Mouse (Mus musculus) megakaryocyte-erythroid progenitor cell, adult 5-6 weeks (primary cell): Measurements from ENCODE around the gene Fam102a. TPM values are rescaled to one million over a fixed set of nuclear protein-coding genes. Genes with fewer than 3 reads are reported as not detected.
A peak's percentile ranks its signal among the peaks of the same experiment; 100 is the strongest.

Source experiments
- ATAC-seq: replicated peaks from 2 replicates; pipeline ENCODE4 v1.8.0; 2016; ENCODE audit warnings: mild to moderate bottlenecking, inconsistent platforms; ENCODE audit not compliant: severe bottlenecking, poor library complexity, low FRiP score, low TSS enrichment
- total RNA-seq, 2 experiments: library from RNA; stranded (forward) in 1 of 2; stranded (reverse) in 1 of 2; fragments of 200-1000, 215-1000 nt in 1 of 2; fragments of >200 nt in 1 of 2; fragmentation: Nextera tagmentation in 1 of 2; gene quantifications; 2 replicates each; pipeline ENCODE4 v1.2.3; 2014 to 2017

The Fam102a gene
- total RNA-seq, 2 experiments from 2014 or later, result 1.5 to 2.3 TPM

DNA sequence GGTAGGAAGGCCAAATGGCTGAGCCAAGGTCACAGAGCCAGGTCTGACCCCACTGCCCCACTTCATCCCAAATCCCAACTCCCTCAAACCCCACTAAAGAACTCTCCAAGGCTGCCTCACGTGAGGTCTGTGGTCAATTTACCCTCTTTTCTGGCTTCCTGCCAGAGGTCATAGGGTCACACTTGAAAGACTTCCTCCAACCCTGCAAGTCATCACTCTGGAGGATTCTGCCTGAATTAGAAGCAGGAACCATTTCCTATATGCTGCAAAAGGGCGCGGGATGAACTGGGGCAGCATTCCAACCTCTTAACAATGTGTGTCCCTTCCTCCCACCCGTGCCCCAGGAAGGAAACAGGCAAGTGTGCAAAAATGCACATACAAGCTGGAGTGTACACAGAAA, 25.8 kb upstream of the Fam102a start:
- ATAC-seq, result no peak

DNA sequence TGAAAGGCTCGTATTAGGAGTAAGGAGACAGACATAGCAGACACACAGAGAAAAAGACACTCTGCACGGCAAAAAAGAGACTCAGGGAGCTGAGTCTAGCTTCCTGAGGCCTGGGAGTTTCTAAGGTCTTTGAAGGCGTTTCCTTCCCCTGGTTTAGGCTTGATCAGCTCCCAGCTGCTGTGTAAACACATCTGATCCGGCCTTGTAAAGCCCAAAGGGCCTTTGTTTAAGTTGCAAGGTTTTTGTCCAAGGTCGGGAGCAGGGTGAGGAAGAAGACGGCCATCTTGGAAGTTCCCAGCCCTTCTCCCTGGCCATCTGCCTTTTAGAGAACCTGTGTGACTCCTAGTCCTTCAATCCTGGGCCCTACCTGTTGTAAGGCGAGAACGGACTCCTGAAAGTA, 25.2 kb upstream of the Fam102a start:
- ATAC-seq, result no peak

DNA sequence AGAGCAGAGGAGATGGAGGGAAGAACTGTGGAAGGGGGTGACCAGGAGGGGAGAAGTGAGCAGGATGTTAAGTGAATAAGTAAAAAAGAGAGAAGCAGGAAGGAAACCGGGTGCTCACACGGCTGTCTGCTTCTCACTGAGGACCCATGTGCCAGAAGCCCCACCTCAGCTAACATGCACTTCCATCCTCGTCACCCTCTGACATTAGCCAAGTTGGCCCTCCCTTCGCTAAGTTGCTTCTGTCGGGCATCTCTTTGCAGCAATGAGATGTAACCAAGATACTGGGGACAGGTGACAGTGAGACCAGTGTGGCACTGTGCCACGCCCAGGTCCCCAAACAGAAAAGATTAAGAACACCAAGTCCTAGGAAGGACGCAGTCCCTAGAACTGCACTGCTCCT, 22.5 kb upstream of the Fam102a start:
- no peak for ATAC-seq

DNA sequence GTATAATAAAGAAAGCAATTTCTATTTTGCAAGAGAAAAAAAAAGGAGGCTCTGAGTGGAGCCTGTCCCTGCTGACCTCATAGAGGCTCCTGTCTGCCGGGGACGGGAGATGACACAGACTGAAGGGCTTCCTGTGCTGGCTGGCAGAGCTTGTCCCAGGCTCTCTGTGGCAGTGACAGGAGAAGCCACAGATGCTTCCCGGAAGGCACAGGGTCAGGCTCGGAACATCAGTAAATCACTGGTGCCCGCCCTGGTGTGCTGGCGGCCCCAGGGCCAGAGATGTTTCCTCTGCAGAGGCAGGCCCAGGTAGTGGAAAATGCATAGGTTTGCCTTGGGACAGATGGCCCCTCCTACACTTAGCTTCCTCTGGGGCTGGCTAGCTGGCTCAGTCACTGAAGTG, 20.8 kb upstream of the Fam102a start:
- no peak for ATAC-seq

DNA sequence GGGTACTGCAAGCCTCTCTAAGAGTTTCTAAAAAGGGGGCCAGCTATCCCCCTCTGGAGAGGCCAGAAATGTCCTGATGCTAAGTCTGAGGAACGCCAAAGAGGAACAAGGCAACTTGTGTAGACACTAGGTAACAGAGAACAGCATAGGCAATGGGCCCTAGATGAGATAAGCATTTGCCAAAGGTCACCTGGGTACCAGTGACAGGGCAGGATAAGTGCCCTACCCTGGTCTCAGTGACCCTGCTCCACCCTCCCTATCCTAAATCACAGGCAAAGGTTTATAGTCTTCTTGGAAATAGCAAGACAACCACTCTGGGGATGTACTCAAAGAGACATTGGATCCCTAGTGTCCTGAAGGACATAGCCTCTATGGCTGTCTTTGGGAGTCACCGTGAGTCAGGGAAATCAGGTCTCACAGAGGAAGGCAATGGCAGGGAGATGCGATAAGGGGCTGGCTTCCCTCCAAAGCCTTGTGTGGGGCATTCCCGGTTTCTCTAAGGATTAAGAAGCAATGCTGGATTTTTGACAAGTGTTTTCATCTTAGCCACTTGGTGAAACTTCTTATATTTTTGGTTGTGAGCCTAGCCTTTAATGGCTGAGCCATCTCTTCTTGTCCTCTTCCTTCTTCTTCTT, 17.8 kb upstream of the Fam102a start:
- ATAC-seq, result no peak

DNA sequence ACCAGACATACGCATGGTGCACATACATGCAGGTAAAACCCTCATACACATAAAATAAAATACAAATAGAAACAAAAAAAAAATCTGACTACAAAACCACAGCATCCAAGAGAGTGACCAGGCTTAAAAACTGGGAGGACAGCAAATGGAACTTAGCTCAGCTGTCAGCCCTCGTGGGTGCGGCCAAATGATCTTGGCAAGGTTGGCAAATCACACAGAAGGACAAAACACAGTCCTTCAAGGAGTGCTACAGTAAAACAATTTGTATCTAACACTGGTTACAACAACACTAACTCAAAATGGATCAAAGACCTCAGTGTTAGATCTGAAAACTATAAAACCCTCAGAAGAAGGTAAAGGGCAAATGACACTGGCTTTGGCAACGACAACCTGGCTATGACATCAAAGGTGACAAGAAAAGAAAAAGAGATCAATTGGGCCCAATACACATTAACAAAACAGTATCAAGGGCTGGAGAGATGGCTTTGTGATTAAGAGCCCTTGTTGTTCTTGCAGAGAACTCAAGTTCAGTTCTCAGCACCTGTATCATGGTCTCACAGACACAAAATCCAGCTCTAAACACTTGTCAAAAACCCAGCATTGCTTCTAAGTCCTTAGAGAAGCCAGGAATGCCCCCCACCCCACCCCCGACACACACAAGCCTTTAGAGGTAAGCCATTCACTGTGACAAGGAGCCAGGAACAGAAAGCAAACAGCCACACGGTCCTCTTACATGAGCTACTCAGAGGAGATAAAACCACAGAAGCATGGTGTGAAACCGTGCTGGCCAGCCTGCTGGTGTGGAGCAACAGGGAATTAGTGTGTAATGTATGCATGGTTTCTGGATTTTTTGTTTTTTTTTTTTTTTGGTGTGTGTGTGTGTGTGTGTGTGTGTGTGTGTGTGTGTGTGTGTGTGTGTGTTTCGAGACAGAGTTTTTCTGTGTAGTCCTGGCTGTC, 14.8 kb upstream of the Fam102a start:
- ATAC-seq, result no peak

DNA sequence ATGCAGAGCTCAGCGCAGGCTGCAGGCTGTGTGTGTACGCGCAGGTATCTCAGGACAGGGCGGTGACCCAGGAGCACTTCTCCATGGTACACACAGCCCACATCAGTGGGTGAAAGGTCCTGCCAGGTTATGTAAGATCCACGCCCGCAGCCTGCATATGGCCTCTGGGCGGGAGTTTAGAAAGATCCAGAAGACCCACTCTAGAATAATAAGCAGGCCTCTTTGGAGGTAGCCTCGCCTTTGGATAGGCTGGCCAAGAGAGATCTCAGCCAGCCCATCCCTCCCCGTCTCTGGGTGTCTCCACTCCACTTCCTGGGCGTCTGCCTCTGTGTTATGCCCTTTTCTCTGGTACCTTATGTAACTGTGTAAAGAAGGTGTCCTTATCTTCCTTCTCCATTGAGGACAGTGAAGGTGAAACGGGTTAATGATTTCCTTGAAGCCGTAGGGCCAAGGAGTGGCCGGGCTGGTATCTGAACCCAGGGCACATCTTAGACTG, 10.5 kb upstream of the Fam102a start:
- no peak for ATAC-seq

DNA sequence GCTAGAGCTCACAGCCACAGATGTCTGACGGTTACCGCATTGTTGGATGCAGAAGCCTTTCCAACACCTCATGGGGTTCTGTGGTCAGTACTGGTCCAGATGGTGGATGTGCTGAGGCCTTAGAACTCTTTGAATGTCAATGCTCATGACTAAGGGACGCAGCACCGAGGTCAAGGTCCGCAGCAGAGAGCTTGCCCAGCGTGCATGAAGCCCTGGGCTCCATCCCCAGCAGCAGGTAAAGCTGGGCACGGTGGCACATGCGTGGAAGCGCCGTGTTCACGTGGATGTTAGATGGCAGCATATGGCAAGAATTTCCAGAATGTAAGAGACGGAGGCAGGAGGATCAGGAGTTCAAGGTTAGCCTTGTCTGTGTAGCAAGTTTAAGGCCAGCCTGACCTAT, 9.3 kb upstream of the Fam102a start:
- ATAC-seq, result no peak

DNA sequence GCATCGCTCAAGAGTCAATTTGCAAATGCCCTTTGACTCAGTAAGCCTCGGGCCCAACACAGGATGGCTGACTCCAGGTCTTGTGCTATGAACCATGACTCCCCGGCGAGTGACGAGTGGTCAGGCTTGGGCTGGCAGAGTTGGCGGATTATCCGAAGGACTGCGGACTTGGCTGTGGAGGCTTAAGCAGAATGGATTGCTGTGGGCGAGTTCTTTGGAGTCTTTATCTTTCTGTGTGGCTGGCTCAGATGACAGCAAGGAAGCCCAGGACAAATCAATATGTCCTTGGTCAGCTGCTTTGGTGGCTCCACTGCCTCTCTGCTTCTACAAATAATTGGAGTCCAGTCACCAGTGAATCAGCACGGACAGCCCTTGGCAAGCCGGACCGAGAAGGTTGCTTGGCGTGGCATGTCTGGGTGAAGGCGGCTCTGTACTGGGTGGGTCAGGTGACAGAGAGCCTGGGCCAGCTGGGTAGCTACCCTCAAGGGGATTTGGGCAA, 7.6 kb upstream of the Fam102a start:
- ATAC-seq, result no peak

DNA sequence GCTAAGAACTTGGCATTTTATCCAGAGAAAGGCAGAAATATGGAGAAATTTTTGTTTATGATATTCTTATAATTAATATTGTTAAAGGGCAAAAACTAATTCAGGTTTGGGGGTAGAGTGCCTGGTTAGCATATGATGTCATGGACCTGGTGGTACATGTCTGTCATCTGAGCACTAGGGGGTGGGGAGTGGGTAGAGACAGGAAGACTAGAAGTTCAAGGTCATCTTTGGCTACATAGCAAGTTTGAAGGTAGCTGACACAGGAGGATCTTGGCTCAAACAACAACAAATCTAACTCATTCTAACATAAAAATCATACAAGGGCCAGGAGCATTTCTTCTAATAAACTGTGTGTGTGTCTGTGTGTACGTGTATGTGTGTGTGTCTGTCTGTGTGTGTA, 6.8 kb upstream of the Fam102a start:
- ATAC-seq, result no peak

DNA sequence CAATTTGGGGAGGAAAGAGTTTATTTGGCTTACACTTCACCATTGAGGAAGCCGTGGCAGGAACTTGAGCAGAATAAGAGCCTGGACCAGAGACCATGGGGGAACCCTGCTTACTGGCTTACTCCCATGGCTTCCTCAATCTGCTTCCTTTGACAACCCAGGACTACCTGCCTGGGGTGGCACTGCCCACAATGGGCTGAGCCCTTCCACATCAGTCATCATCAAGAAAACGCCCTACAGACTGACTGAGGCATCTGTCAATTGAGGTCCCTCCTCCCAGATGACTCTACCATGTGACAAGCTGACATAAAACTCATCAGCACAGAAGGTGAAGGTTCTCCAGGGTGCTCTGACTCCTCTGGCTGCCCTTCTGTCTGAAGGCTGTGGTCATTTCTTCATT, 4.7 kb upstream of the Fam102a start:
- no peak for ATAC-seq

DNA sequence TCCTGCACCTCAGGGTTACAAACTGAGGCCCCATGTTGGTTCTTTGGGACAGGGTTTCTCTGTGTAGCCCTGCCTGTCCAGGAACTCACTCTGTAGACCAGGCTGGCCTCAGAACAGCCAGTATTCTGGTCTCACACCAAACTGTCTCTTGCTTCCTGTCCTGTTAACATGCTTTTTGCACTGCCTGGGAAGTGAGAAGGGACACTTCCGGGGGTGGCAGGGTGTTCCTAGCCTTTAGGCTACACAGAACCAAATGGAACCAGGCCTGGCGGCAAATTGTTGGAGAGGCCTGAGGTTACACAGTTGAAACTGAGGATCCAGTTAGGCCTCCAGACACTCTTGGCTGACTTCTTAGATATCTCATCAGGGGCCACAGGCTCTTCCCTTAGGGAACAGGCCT, 2.0 kb upstream of the Fam102a start:
- ATAC-seq, result no peak

DNA sequence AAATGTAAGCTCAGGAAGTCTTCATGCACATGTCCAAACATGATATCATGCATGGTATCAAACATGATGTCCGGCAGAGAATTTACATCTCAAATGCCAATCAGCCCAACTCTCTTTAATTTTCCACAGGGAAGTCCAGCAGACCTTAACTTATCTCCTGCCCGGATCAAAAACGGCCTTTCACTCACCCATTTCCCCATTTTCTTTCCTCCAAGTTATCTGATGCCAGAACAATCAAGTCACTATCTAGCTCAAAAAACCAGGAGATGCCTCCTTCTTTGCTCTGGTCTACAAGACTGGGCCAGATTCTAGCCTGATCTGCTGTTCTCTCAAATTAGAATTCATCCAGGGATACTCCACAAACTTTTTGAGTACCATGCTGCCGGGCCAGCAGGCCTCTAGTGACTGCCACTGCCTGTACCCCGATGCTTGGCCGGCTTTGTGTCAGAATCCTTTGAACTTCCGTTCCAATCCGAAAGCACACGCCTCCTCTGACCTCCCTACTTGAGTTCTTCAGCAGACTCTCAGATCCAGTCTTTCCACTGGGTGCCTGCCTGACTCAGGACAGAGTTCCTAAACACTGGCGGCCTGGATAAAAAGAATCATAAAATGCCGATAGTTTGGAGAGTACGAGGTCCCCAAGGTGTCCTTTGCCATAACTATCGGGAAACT, 935 bp upstream of the Fam102a start:
- ATAC-seq, result 0 out of 2 replicates have a peak, but pooled peaks have one; percentile 8

DNA sequence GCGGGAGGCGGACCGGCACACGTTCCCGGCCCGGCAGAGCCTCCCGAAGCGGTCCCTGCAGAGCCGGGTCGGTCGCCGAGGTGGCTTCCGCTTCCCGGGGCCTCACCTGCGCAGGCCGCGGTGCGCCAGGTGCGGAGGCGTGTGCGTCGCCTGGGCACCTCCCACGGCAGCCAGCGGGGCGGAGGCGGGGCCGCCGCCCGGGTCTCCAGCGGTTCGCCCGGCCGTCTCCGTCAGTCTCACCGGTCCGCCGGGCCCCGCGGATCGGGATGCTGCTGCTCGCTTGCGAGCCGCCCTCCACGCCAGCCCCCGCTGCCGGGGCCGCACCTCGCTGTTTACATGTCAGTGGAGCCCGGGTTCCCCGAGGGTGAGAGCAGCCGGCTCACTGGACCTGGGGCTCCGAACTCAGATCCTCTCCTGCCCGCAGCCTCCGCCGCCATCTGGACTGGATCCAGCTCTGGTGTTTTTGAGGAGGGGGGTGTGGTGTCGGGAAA, 414 bp downstream of the Fam102a start:
- ATAC-seq, result no peak

DNA sequence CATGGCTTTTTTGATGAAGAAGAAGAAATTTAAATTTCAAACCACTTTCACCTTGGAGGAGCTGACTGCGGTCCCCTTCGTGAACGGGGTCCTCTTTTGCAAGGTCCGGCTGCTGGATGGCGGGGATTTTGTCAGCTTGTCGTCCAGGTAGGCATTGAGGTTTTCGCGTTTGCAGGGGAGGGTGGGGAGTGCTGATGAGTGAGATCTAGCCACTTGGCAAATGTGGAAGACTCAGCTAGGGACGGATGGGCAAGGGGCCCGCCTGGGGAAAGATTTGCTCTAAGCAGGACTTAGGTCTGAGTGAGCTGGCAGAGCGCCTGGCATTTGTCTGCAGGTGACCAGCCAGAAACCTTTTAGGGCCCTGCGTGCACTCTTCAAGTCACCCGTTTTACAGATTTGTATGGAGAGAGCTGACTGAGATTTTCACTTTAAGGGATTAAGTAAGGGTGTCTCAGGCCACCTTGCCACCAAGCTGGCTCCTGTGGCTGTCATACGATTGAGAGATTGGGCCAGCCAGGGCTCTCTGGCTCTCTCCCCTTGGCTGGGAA, 1.0 kb downstream of the Fam102a start:
- ATAC-seq, result no peak

DNA sequence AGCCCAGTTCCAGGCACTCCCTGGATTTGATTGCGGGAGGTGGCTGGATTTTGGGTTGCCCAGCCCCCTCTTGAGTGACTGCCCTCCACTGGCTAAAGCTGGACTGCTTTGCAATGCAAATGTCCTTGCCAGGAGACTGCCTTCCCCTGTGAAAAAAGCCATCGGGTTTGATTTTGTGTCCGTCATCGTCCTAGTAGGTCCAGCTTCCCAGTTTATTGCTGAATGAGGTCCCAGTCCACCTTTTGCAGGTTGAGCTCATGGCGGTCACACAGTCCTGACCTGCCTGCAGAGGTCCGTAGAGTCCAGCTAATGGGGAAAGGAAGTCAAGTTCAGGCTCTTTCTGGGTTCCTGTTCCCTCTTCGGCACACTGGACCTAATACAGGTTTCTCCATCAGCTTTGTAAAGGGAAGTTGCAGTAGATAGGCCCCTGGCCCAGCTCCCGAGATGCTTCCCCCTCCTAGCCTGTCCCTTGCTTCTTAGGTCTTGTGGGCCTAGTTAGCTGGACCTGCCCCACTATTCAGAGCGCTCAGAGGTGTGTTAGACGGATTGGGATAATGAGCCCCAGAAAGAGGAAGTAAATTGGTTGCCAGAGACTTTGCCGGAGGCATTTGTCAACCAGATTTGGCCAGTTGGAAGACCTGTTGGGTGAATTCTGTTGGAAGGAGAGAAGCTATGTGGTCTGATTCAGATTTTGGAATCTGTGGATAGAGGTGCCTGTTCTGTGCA, 1.7 kb downstream of the Fam102a start:
- ATAC-seq, result no peak

DNA sequence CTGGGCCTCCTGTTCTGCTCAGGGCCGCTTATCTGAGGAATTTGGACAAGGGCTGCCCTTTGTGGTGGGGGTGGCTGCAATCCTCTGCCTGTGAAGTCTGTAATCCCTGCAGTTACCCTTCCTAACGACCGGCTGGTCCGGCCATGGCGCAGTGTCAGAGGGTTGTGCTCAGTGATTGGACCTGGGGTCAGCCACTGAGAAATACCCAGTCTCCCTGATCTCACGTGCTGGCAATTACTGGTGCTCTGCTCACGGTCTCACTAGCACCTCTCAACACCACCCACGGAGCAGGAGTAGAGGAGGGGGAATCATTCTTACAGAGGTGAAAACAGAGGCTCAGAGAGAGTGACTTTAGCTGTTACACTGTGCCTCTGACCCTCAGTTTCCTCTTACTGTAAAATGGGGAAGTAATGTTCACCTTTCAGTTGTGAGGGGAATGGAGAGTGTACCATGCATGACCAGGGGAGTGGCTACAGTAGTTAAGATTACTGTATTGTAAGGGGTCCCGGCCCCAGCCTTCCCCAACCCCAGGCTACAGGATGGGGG, 2.3 kb downstream of the Fam102a start:
- no peak for ATAC-seq

DNA sequence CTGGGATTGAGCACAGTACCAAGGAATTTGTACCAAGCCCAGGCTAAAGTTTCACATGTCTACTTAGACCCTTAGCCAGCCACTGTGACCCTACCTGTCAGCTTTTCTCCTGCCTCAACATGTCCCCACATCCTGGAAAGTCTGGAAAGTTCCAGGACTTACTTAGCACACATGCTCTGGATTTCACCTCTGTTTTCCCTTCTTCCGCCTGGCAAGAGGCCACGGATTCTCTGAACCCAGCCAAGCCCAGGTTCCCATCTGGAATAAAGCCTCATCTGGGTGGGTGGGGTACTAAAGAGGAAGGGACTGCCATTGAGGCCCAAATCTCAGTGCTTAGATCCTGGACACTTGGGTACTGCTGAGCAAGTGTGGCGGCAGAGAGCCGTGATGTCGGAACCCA, 2.8 kb downstream of the Fam102a start:
- no peak for ATAC-seq

DNA sequence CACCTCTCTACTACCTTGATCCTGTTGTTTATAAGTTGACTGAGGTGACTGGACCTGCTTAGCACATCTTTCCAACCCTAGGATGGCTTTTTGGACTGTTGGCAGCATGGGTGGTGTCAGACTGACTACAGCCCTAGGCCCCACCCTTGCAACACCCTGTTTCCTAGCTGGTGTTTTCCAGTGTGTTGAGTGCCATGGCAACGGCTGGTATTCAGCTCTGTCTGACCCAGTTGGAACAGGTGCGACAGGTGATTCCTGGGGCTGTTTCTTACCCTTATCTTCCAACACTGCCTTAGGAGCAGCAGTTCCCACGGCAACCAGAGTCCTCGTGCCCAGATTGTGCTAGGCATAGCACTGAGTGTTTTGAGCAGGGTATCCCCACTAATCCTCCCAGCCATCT, 3.3 kb downstream of the Fam102a start:
- no peak for ATAC-seq
